Mouse (Mus musculus) cerebellum, adult 2 months (tissue): Measurements from ENCODE around the gene Zfp160. TPM values are rescaled to one million over a fixed set of nuclear protein-coding genes. Genes with fewer than 3 reads are reported as not detected.

ENCODE experiments used
- polyA plus RNA-seq: library from polyadenylated mRNA; depleted of rRNA; stranded (reverse); fragments of >200 nt; gene quantifications from 2 replicates; pipeline ENCODE4 v1.2.3, GENCODE M21; 2012; rRNA removed

Gene Zfp160
- polyA plus RNA-seq, 1 experiment = 18.3 TPM

Other genes starting within 250 kb of the Zfp160 start
- gene Vmn1r228, start 222.7 kb upstream of the Zfp160 start, polyA plus RNA-seq = not detected in 2 replicates
- gene Vmn1r229, start 197.3 kb upstream of the Zfp160 start, polyA plus RNA-seq = not detected in 2 replicates
- gene Vmn1r230, start 168.5 kb upstream of the Zfp160 start, polyA plus RNA-seq = not detected in 2 replicates
- gene Vmn1r231, start 103.8 kb upstream of the Zfp160 start, polyA plus RNA-seq = not detected in 2 replicates
- not detected in 2 replicates for gene Vmn1r232, start 89.2 kb upstream of the Zfp160 start, polyA plus RNA-seq
- gene Ppp2r1a, start 63.6 kb upstream of the Zfp160 start, polyA plus RNA-seq = 530 and 556 TPM in 2 replicates
- not detected in 2 replicates for gene Vmn1r233, start 12.4 kb upstream of the Zfp160 start, polyA plus RNA-seq
- gene Vmn1r234, start 217.2 kb downstream of the Zfp160 start, polyA plus RNA-seq = not detected in 2 replicates
- gene Vmn1r235, start 247.5 kb downstream of the Zfp160 start, polyA plus RNA-seq = not detected in 2 replicates